Mouse (Mus musculus): ENCODE results near the gene Acot12. TPM values are rescaled to one million over a fixed set of nuclear protein-coding genes. Genes with fewer than 3 reads are reported as not detected.

Gene Acot12
- 0.03 and 0.27 TPM in 2 replicates for polyA plus RNA-seq (2012; rRNA removed)

- Histone ChIP-seq H3K4me3 (ENCODE audit: control insufficient read depth, insufficient read depth, low read length) (no peak within 1 kb of the TSS), H3K27me3 (ENCODE audit: control insufficient read depth, insufficient read depth, low read length) (no peaks in the 10 kb centered on the region), H3K27ac (ENCODE audit: control insufficient read depth, insufficient read depth, low read length) (no peak within 1 kb of the TSS), H3K4me1 (replicated peaks; ENCODE audit: control insufficient read depth, insufficient read depth, low read length) (no peaks in the 10 kb centered on the region), H3K36me3 (ENCODE audit: control insufficient read depth, insufficient read depth, low read length) (no peaks in the 10 kb centered on the region)
- TF ChIP-seq POLR2A (IDR thresholded peaks at IDR 0.05; ENCODE audit: control insufficient read depth, extremely low read depth, insufficient read depth, low read length, poor library complexity) (no peak), CTCF (IDR thresholded peaks at IDR 0.05; ENCODE audit: borderline replicate concordance, control insufficient read depth, extremely low read depth, insufficient read depth, low read length, poor library complexity) (no peak)
- 26% methylated on average over 45 of the region's 45 CpGs for WGBS
- no peak for DNase-seq
Measured at GRCm38 (mm10) chr13:91741280-91742047, at the start of gene Acot12. TSS of gene Acot12 (plus strand) at chr13:91741512.

DNA sequence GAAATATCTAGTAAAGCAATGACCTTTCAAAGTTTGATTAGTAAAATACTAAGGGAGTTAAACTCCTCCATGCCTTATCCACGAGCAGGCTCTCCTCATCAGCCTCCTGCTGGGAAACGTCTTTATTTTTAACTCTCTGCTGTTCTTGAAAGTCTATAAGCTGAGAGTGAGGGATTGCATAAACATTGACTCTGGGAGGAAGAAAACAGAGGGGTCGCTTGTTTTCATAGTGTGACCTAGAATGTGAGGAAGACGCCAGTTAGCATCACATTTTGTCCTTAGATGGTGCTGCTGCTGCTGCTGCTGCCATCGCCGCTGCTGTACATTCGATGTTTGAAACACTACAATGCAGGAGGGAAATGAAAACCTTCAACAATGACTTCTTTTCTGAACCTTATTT, 47.7 kb upstream of the Acot12 start:
- Histone ChIP-seq H3K36me3 (ENCODE audit: control insufficient read depth, insufficient read depth, low read length) (peaks cover 36% of the 10 kb centered on the region), H3K4me3 (ENCODE audit: control insufficient read depth, insufficient read depth, low read length) (no peak overlapping the region), H3K27me3 (ENCODE audit: control insufficient read depth, insufficient read depth, low read length) (no peaks in the 10 kb centered on the region), H3K27ac (ENCODE audit: control insufficient read depth, insufficient read depth, low read length) (no peak overlapping the region), H3K4me1 (replicated peaks; ENCODE audit: control insufficient read depth, insufficient read depth, low read length) (no peaks in the 10 kb centered on the region)
- no peak for DNase-seq
- WGBS, result 96% methylated on average over 7 of the region's 7 CpGs
- TF ChIP-seq CTCF (IDR thresholded peaks at IDR 0.05; ENCODE audit: borderline replicate concordance, control insufficient read depth, extremely low read depth, insufficient read depth, low read length, poor library complexity) (no peak), POLR2A (IDR thresholded peaks at IDR 0.05; ENCODE audit: control insufficient read depth, extremely low read depth, insufficient read depth, low read length, poor library complexity) (no peak)

- WGBS, result 94% methylated on average over 2 of the region's 2 CpGs
- no peaks in the 10 kb centered on the region for H3K4me1 ChIP-seq (replicated peaks; ENCODE audit: control insufficient read depth, insufficient read depth, low read length)
- H3K4me3 ChIP-seq (ENCODE audit: control insufficient read depth, insufficient read depth, low read length), result no peak overlapping the region
- no peak overlapping the region for H3K27ac ChIP-seq (ENCODE audit: control insufficient read depth, insufficient read depth, low read length)
- peaks cover 29% of the 10 kb centered on the region for H3K36me3 ChIP-seq (ENCODE audit: control insufficient read depth, insufficient read depth, low read length)
- no peak for TF ChIP-seq POLR2A (IDR thresholded peaks at IDR 0.05; ENCODE audit: control insufficient read depth, extremely low read depth, insufficient read depth, low read length, poor library complexity)
- no peak for TF ChIP-seq CTCF (IDR thresholded peaks at IDR 0.05; ENCODE audit: borderline replicate concordance, control insufficient read depth, extremely low read depth, insufficient read depth, low read length, poor library complexity)
- no peak for DNase-seq
- no peaks in the 10 kb centered on the region for H3K27me3 ChIP-seq (ENCODE audit: control insufficient read depth, insufficient read depth, low read length)
Measured at GRCm38 (mm10) chr13:91695406-91695805, 45.9 kb upstream of the Acot12 start.

DNA sequence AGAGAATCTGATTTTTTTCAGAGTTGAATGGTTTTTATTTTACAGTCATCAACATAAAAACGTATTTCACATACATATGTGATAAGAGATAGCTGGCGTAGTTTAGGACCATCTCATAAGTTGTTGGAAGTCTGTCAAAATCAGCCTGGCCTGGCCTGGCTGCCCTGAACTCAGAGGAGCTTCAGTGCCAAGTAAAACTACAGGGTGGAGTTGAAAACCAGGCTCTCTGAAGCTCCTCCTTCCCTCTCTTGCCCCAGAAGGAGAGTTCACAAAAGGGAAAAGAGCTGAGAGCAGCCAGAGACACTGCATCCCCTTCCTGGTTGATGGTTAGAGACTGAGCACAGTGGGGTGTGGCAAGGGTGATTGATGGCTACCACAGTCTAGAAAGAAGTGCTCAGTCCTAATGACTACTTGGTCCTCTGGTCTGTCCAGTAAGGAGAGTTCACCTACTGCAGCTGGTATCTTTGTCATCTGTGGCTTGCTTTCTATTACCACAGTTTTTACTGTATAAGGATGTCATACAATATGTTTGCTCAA, 45.1 kb upstream of the Acot12 start:
- Histone ChIP-seq H3K4me3 (ENCODE audit: control insufficient read depth, insufficient read depth, low read length) (no peak overlapping the region), H3K4me1 (replicated peaks; ENCODE audit: control insufficient read depth, insufficient read depth, low read length) (no peaks in the 10 kb centered on the region), H3K27me3 (ENCODE audit: control insufficient read depth, insufficient read depth, low read length) (no peaks in the 10 kb centered on the region), H3K36me3 (ENCODE audit: control insufficient read depth, insufficient read depth, low read length) (peaks cover 35% of the 10 kb centered on the region), H3K27ac (ENCODE audit: control insufficient read depth, insufficient read depth, low read length) (no peak overlapping the region)
- TF ChIP-seq CTCF (IDR thresholded peaks at IDR 0.05; ENCODE audit: borderline replicate concordance, control insufficient read depth, extremely low read depth, insufficient read depth, low read length, poor library complexity) (no peak), POLR2A (IDR thresholded peaks at IDR 0.05; ENCODE audit: control insufficient read depth, extremely low read depth, insufficient read depth, low read length, poor library complexity) (no peak)
- 88% methylated on average over 2 of the region's 2 CpGs for WGBS
- DNase-seq, result no peak

GRCm38 (mm10) chr13:91697011-91697410, 44.3 kb upstream of the Acot12 start:
- Histone ChIP-seq H3K4me3 (ENCODE audit: control insufficient read depth, insufficient read depth, low read length) (no peak overlapping the region), H3K27ac (ENCODE audit: control insufficient read depth, insufficient read depth, low read length) (no peak overlapping the region), H3K4me1 (replicated peaks; ENCODE audit: control insufficient read depth, insufficient read depth, low read length) (no peaks in the 10 kb centered on the region), H3K36me3 (ENCODE audit: control insufficient read depth, insufficient read depth, low read length) (peaks cover 37% of the 10 kb centered on the region), H3K27me3 (ENCODE audit: control insufficient read depth, insufficient read depth, low read length) (no peaks in the 10 kb centered on the region)
- 62% methylated on average over 3 of the region's 3 CpGs for WGBS
- peak; percentile 55 for DNase-seq
- TF ChIP-seq POLR2A (IDR thresholded peaks at IDR 0.05; ENCODE audit: control insufficient read depth, extremely low read depth, insufficient read depth, low read length, poor library complexity) (no peak), CTCF (IDR thresholded peaks at IDR 0.05; ENCODE audit: borderline replicate concordance, control insufficient read depth, extremely low read depth, insufficient read depth, low read length, poor library complexity) (no peak)

GRCm38 (mm10) chr13:91702337-91702736, 39.0 kb upstream of the Acot12 start:
- peaks cover 41% of the 10 kb centered on the region for H3K36me3 ChIP-seq (ENCODE audit: control insufficient read depth, insufficient read depth, low read length)
- 36% methylated on average over 6 of the region's 6 CpGs for WGBS
- no peaks in the 10 kb centered on the region for H3K27me3 ChIP-seq (ENCODE audit: control insufficient read depth, insufficient read depth, low read length)
- H3K4me1 ChIP-seq (replicated peaks; ENCODE audit: control insufficient read depth, insufficient read depth, low read length), result no peaks in the 10 kb centered on the region
- no peak overlapping the region for H3K27ac ChIP-seq (ENCODE audit: control insufficient read depth, insufficient read depth, low read length)
- DNase-seq, result no peak
- no peak for TF ChIP-seq CTCF (IDR thresholded peaks at IDR 0.05; ENCODE audit: borderline replicate concordance, control insufficient read depth, extremely low read depth, insufficient read depth, low read length, poor library complexity)
- no peak for TF ChIP-seq POLR2A (IDR thresholded peaks at IDR 0.05; ENCODE audit: control insufficient read depth, extremely low read depth, insufficient read depth, low read length, poor library complexity)
- no peak overlapping the region for H3K4me3 ChIP-seq (ENCODE audit: control insufficient read depth, insufficient read depth, low read length)
